ENCODE assay signal across 16 mouse cellular contexts in genomic region chr5:116809799-116810198, GRCm38 (mm10).
A peak's percentile ranks its signal among the peaks of the same experiment; 100 is the strongest.
DNase-seq lines count a peak whose midpoint lies in the region; ATAC-seq and TF ChIP-seq lines count a peak whose summit lies in the region.
"Had no signal": no experiment of that assay in that cellular context is flagged by ENCODE, and none has a peak within 500 bp of the region (broad histone marks: within the 10 kb centered on the region; RNA-seq: fewer than 3 reads in every experiment).

No protein-coding gene starts in this region.

- intact Hi-C loops in heart, adult 2 months (cut with DNase I) = no loop called here

- H3K79me2 ChIP-seq in heart, adult 2 months (replicated peaks; ENCODE audit: control insufficient read depth, insufficient read depth, low read length) = no peaks in the 10 kb centered on the region

- no peak for TF ChIP-seq EP300 in heart, adult 2 months (IDR thresholded peaks at IDR 0.05; ENCODE audit: insufficient read depth, low read depth, low read length)

- H3K27me3 ChIP-seq in forebrain, embryonic 12.5 days = no peaks in the 10 kb centered on the region
- peaks cover 32% of the 10 kb centered on the region for H3K27me3 ChIP-seq in hindbrain, embryonic 13.5 days
- no peaks in the 10 kb centered on the region for H3K27me3 ChIP-seq in midbrain, embryonic 14.5 days (ENCODE audit: control insufficient read depth, insufficient read depth, low read length)
- no peaks in the 10 kb centered on the region for H3K27me3 ChIP-seq in heart, adult 2 months (ENCODE audit: control insufficient read depth, insufficient read depth, low read length)
- H3K27me3 ChIP-seq: embryonic facial prominence, embryonic 13.5 days; heart, embryonic 12.5 days had no signal

- 0 out of 2 replicates have a peak overlapping the region, but pooled peaks have one; percentile 6 for H3K4me3 ChIP-seq in forebrain, embryonic 12.5 days (replicated peaks)
- H3K4me3 ChIP-seq in hindbrain, embryonic 13.5 days = no peak overlapping the region
- H3K4me3 ChIP-seq in midbrain, embryonic 14.5 days (replicated peaks; ENCODE audit: low read depth, low read length) = no peak overlapping the region
- no peak overlapping the region for H3K4me3 ChIP-seq in heart, adult 2 months
- H3K4me3 ChIP-seq: embryonic facial prominence, embryonic 13.5 days; heart, embryonic 12.5 days had no signal

- H3K4me2 ChIP-seq in forebrain, embryonic 12.5 days = peak overlapping the region; percentile 41
- H3K4me2 ChIP-seq in hindbrain, embryonic 13.5 days = peak overlapping the region; percentile 32; the same call in 1 of the 2 replicates
- H3K4me2 ChIP-seq in midbrain, embryonic 14.5 days (ENCODE audit: low read length) = peak overlapping the region; percentile 41
- H3K4me2 ChIP-seq: embryonic facial prominence, embryonic 13.5 days; heart, embryonic 12.5 days; liver, embryonic 11.5 days; lung, embryonic 14.5 days had no signal

- H3K4me1 ChIP-seq in forebrain, embryonic 12.5 days = peaks cover 17% of the 10 kb centered on the region
- peaks cover 17% of the 10 kb centered on the region for H3K4me1 ChIP-seq in hindbrain, embryonic 13.5 days (replicated peaks)
- H3K4me1 ChIP-seq in midbrain, embryonic 14.5 days (ENCODE audit: control insufficient read depth, insufficient read depth, low read length) = peaks cover 18% of the 10 kb centered on the region
- H3K4me1 ChIP-seq in heart, adult 2 months (ENCODE audit: control insufficient read depth, insufficient read depth, low read length) = no peaks in the 10 kb centered on the region
- H3K4me1 ChIP-seq: embryonic facial prominence, embryonic 13.5 days; heart, embryonic 12.5 days had no signal

- peak; percentile 72 for DNase-seq in brain, embryonic 14.5 days (ENCODE audit: low read depth)
- DNase-seq in midbrain, embryonic 14.5 days = peak; percentile 64
- DNase-seq in kidney, postnatal 14 days = no peak
- DNase-seq in spleen, adult 12 weeks (ENCODE audit: low spot score) = no peak
- DNase-seq in adipocyte (ENCODE audit: low spot score) = no peak
- DNase-seq in heart, adult 2 months = no peak
- DNase-seq: cerebellum, adult 9-11 months; heart, postnatal 36 days; kidney, adult 2 months; lung, embryonic 14.5 days had no signal

- peak; percentile 76 for ATAC-seq in forebrain, embryonic 12.5 days (ENCODE audit: low FRiP score)
- peak; percentile 76 for ATAC-seq in hindbrain, embryonic 13.5 days (ENCODE audit: low FRiP score)
- peak; percentile 37; the same call in 1 of the 2 replicates for ATAC-seq in midbrain, embryonic 14.5 days (ENCODE audit: low FRiP score, low TSS enrichment)

- no peaks in the 10 kb centered on the region for H3K36me3 ChIP-seq in forebrain, embryonic 12.5 days (replicated peaks)
- no peaks in the 10 kb centered on the region for H3K36me3 ChIP-seq in hindbrain, embryonic 13.5 days
- no peaks in the 10 kb centered on the region for H3K36me3 ChIP-seq in midbrain, embryonic 14.5 days (ENCODE audit: control insufficient read depth, insufficient read depth, low read length)
- no peaks in the 10 kb centered on the region for H3K36me3 ChIP-seq in heart, adult 2 months (ENCODE audit: control insufficient read depth, insufficient read depth, low read length)
- H3K36me3 ChIP-seq: embryonic facial prominence, embryonic 13.5 days; heart, embryonic 12.5 days had no signal

- TF ChIP-seq POLR2A in brain, embryonic 14.5 days (IDR thresholded peaks at IDR 0.05; ENCODE audit: borderline replicate concordance, extremely low read depth, insufficient read depth, insufficient read length, poor library complexity, severe bottlenecking) = no peak
- no peak for TF ChIP-seq POLR2A in heart, adult 2 months (IDR thresholded peaks at IDR 0.05; ENCODE audit: insufficient read depth, low read depth, low read length)

- no peaks in the 10 kb centered on the region for H3K9me3 ChIP-seq in forebrain, embryonic 12.5 days
- no peaks in the 10 kb centered on the region for H3K9me3 ChIP-seq in hindbrain, embryonic 13.5 days
- no peaks in the 10 kb centered on the region for H3K9me3 ChIP-seq in midbrain, embryonic 14.5 days (ENCODE audit: control insufficient read depth, low read length)
- H3K9me3 ChIP-seq: embryonic facial prominence, embryonic 13.5 days; heart, embryonic 12.5 days had no signal

- TF ChIP-seq CTCF in brain, embryonic 14.5 days (IDR thresholded peaks at IDR 0.05; ENCODE audit: borderline replicate concordance, extremely low read depth, insufficient read depth, insufficient read length) = no peak
- TF ChIP-seq CTCF in heart, adult 2 months (IDR thresholded peaks at IDR 0.05) = no peak

- peak overlapping the region; percentile 5; the same call in 1 of the 2 replicates for H3K9ac ChIP-seq in forebrain, embryonic 12.5 days
- H3K9ac ChIP-seq in hindbrain, embryonic 13.5 days = peak overlapping the region; percentile 3; the same call in 1 of the 2 replicates
- H3K9ac ChIP-seq in midbrain, embryonic 14.5 days (replicated peaks; ENCODE audit: low read length) = peak overlapping the region; percentile 42; the same call in 1 of the 2 replicates
- no peak overlapping the region for H3K9ac ChIP-seq in heart, adult 2 months (ENCODE audit: low read depth, low read length)
- H3K9ac ChIP-seq: embryonic facial prominence, embryonic 13.5 days; heart, embryonic 12.5 days; lung, embryonic 14.5 days had no signal

- WGBS in forebrain, embryonic 12.5 days = 6% methylated on average over 2 of the region's 2 CpGs
- 11% methylated on average over 2 of the region's 2 CpGs for WGBS in hindbrain, embryonic 13.5 days
- WGBS in midbrain, embryonic 14.5 days = 6% methylated on average over 2 of the region's 2 CpGs
- WGBS in heart, adult 2 months = 44% methylated on average over 2 of the region's 2 CpGs

- peak overlapping the region; percentile 90 for H3K27ac ChIP-seq in forebrain, embryonic 12.5 days
- peak overlapping the region; percentile 91 for H3K27ac ChIP-seq in hindbrain, embryonic 13.5 days
- peak overlapping the region; percentile 93 for H3K27ac ChIP-seq in midbrain, embryonic 14.5 days (replicated peaks; ENCODE audit: low read depth, low read length)
- no peak overlapping the region for H3K27ac ChIP-seq in heart, adult 2 months
- H3K27ac ChIP-seq: embryonic facial prominence, embryonic 13.5 days; macrophage had no signal

Comparison
In these comparisons a context has a peak if more than half of its experiments do, and no peak if none do; other contexts are left out.
1. DNase-seq: peak in brain, embryonic 14.5 days (single experiment) and midbrain, embryonic 14.5 days (single experiment); none in kidney, postnatal 14 days (single experiment), spleen, adult 12 weeks (single experiment), adipocyte (single experiment) and heart, adult 2 months (0 of 2).
2. Peak in every context shown above with its lines, with median percentiles within 50 percentile points of each other: ATAC-seq and H3K4me2 ChIP-seq.